ENCODE assay signal across 10 mouse cellular contexts in the genomic region with DNA sequence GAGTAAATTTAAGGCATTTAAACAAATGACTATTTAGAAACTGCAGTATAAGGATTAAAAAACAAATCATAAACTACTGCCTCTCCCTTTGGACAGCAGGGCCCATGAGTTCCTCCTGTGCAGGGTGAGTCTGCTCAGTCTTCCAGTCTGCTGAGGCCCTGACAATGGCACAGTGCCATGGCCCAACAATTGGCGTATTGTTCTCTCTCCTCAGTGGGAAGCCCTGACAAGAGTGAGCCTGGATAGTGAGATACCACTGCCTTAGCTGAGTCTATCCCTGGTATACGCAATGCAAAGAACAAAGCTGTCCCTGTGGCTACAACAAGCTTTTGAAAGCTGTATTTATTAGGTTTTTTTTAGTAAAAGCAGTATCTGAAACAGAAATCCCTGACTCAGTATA.
DNase-seq lines count a peak whose midpoint lies in the region; ATAC-seq lines count a peak whose summit lies in the region.
"Had no signal": no experiment of that assay in that cellular context is flagged by ENCODE, and none has a peak within 500 bp of the region (broad histone marks: within the 10 kb centered on the region; RNA-seq: fewer than 3 reads in every experiment).

No protein-coding gene starts in this region.

- peak; percentile 49; the same call in 1 of the 2 replicates for ATAC-seq in heart, embryonic 11.5 days (replicated peaks; ENCODE audit: insufficient number of reproducible peaks, low FRiP score, low TSS enrichment)
- peak; percentile 72; the same call in 1 of the 2 replicates for ATAC-seq in kidney, embryonic 14.5 days (ENCODE audit: low FRiP score, low TSS enrichment)
- ATAC-seq in megakaryocyte, adult 5-6 weeks (ENCODE audit: poor library complexity, severe bottlenecking): no peak

- H3K27me3 ChIP-seq in heart, embryonic 11.5 days (ENCODE audit: control insufficient read depth, insufficient read depth, low read length): no peaks in the 10 kb centered on the region
- no peaks in the 10 kb centered on the region for H3K27me3 ChIP-seq in kidney, embryonic 14.5 days (ENCODE audit: control insufficient read depth, insufficient read depth, low read length)
- H3K27me3 ChIP-seq: liver, embryonic 15.5 days had no signal

- no peak overlapping the region for H3K9ac ChIP-seq in heart, embryonic 11.5 days (ENCODE audit: low read depth, low read length)
- H3K9ac ChIP-seq in kidney, embryonic 14.5 days (ENCODE audit: low read depth, low read length): no peak overlapping the region
- H3K9ac ChIP-seq: liver, embryonic 15.5 days had no signal

- no peaks in the 10 kb centered on the region for H3K9me3 ChIP-seq in heart, embryonic 11.5 days (replicated peaks; ENCODE audit: control insufficient read depth, low read length)
- no peaks in the 10 kb centered on the region for H3K9me3 ChIP-seq in kidney, embryonic 14.5 days (ENCODE audit: control insufficient read depth, low read length)
- H3K9me3 ChIP-seq: G1E; liver, embryonic 15.5 days had no signal

- peaks cover 8% of the 10 kb centered on the region for H3K4me1 ChIP-seq in heart, embryonic 11.5 days (ENCODE audit: control insufficient read depth, insufficient read depth, low read length)
- H3K4me1 ChIP-seq in kidney, embryonic 14.5 days (ENCODE audit: control insufficient read depth, insufficient read depth, low read length): 0 out of 2 replicates have a peak, but pooled peaks cover 4% of the 10 kb centered on the region
- H3K4me1 ChIP-seq: liver, embryonic 15.5 days had no signal

- H3K4me3 ChIP-seq in heart, embryonic 11.5 days (ENCODE audit: low read depth, low read length): no peak overlapping the region
- H3K4me3 ChIP-seq in kidney, embryonic 14.5 days (ENCODE audit: low read length): no peak overlapping the region
- H3K4me3 ChIP-seq: liver, embryonic 15.5 days had no signal

- 28% methylated on average over 2 of the region's 2 CpGs for WGBS in heart, embryonic 11.5 days (ENCODE audit: insufficient replicate concordance)
- WGBS in kidney, embryonic 14.5 days: 67% methylated on average over 2 of the region's 2 CpGs

- H3K4me2 ChIP-seq in heart, embryonic 11.5 days: no peak overlapping the region
- no peak overlapping the region for H3K4me2 ChIP-seq in kidney, embryonic 14.5 days (replicated peaks; ENCODE audit: low read depth, low read length)
- H3K4me2 ChIP-seq: liver, embryonic 15.5 days had no signal

- H3K36me3 ChIP-seq in heart, embryonic 11.5 days (ENCODE audit: control insufficient read depth, insufficient read depth, low read length): no peaks in the 10 kb centered on the region
- H3K36me3 ChIP-seq in kidney, embryonic 14.5 days (ENCODE audit: control insufficient read depth, insufficient read depth, low read length): no peaks in the 10 kb centered on the region
- H3K36me3 ChIP-seq: liver, embryonic 15.5 days had no signal

- peak overlapping the region; percentile 51; the same call in 1 of the 2 replicates for H3K27ac ChIP-seq in heart, embryonic 11.5 days (ENCODE audit: low read depth, low read length)
- peak overlapping the region; percentile 42; the same call in 1 of the 2 replicates for H3K27ac ChIP-seq in kidney, embryonic 14.5 days (ENCODE audit: low read depth, low read length)
- H3K27ac ChIP-seq: liver, embryonic 15.5 days had no signal

- peak; percentile 44 for DNase-seq in ovary, postnatal 36 days (ENCODE audit: low spot score)
- DNase-seq in ovary, postnatal 14 days (ENCODE audit: low spot score): no peak
- DNase-seq in fibroblast of lung, adult 2 months (ENCODE audit: low read depth): peak; percentile 90
- peak; percentile 54 to 72 for DNase-seq in lung, adult 18-20 months
- peak; percentile 70 for DNase-seq in right cerebral cortex, adult 18-20 months
